Mouse (Mus musculus): ENCODE measurements around the gene Zfr2.

DNA sequence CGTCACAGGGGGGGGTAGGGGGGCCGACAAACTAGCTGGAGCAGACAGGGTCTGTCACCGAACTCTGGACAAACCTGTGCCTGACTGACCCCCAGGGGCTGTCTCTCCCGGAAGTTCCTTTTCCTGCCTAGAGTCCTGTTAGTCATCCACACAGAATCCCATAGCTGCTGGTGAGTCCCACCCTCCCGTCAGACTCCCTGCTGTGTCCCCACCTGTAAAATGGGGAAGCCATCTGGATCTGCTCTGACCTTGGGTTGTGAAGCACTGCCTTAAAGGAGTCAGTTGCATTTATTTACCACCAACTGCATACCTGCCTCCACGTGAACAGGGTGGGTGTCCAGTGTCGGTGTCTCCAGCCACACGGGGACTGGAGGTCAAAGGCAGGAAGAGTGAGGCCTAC lies 61.5 kb downstream of the Zfr2 start:
- TF ChIP-seq CTCF (IDR thresholded peaks at IDR 0.05; ENCODE audit: control insufficient read depth, insufficient read depth, insufficient read length) (no peak), MYOG (IDR thresholded peaks at IDR 0.05; ENCODE audit: control insufficient read depth, extremely low read depth, insufficient read length) (no peak), MAX (IDR thresholded peaks at IDR 0.05) (no peak), FOSL1 (IDR thresholded peaks at IDR 0.05; ENCODE audit: insufficient read depth, low read length, poor library complexity, severe bottlenecking) (no peak), USF1 (IDR thresholded peaks at IDR 0.05; ENCODE audit: low read depth) (no peak), MYOD1 (IDR thresholded peaks at IDR 0.05; ENCODE audit: control insufficient read depth, insufficient read length, low read depth) (no peak)
